Mouse (Mus musculus) thymus, adult 2 months (tissue): Measurements from ENCODE around the gene Resp18. TPM values are rescaled to one million over a fixed set of nuclear protein-coding genes. Genes with fewer than 3 reads are reported as not detected.

Experiments
- DNase-seq: peaks from one replicate; pipeline ENCODE4 v3.0.0; 2021
- H3K27ac ChIP-seq: fragments of 200-500 bp; 2 replicates; pipeline ENCODE4 v1.5.1; 2012; ENCODE audit warnings: low read length, control low read depth; ENCODE audit not compliant: control insufficient read depth, insufficient read depth
- H3K27me3 ChIP-seq: fragments of 200-500 bp; 2 replicates; pipeline ENCODE4 v1.6.1; 2012; ENCODE audit warnings: mild to moderate bottlenecking, low read length, moderate library complexity, mixed read lengths; ENCODE audit not compliant: control insufficient read depth, insufficient read depth
- H3K36me3 ChIP-seq: fragments of 200-500 bp; 2 replicates; pipeline ENCODE4 v1.6.1; 2012; ENCODE audit warnings: mild to moderate bottlenecking, low read length, moderate library complexity; ENCODE audit not compliant: control insufficient read depth, insufficient read depth
- H3K4me1 ChIP-seq: fragments of 200-500 bp; replicated peaks from 2 replicates; pipeline ENCODE4 v1.6.1; 2012; ENCODE audit warnings: low read length; ENCODE audit not compliant: control insufficient read depth, insufficient read depth
- H3K4me3 ChIP-seq: fragments of 200-500 bp; 2 replicates; pipeline ENCODE4 v1.5.1; 2012; ENCODE audit warnings: mild to moderate bottlenecking, low read length, control low read depth, moderate library complexity; ENCODE audit not compliant: control insufficient read depth, insufficient read depth
- CTCF ChIP-seq: fragments of 200-500 bp; IDR thresholded peaks from 2 replicates; pipeline ENCODE4 v1.5.1; 2012; ENCODE audit warnings: mild to moderate bottlenecking, control low read depth, low read length, moderate library complexity, borderline replicate concordance; ENCODE audit not compliant: control insufficient read depth, poor library complexity, insufficient read depth; ENCODE audit errors: extremely low read depth
- POLR2A ChIP-seq: fragments of 200-500 bp; IDR thresholded peaks from 2 replicates; pipeline ENCODE4 v1.6.1; 2012; ENCODE audit warnings: mild to moderate bottlenecking, low read length, control low read depth, moderate library complexity; ENCODE audit not compliant: control insufficient read depth, poor library complexity, insufficient read depth; ENCODE audit errors: extremely low read depth
- WGBS: fragments of 180-500 bp; shearing (Covaris S2); methylation state at CpG from one replicate; pipeline ENCODE4 v1.1.7; 2018; 5-methylcytosine and 5-hydroxymethylcytosine counted together
- polyA plus RNA-seq: library from polyadenylated mRNA; depleted of rRNA; stranded (reverse); fragments of >200 nt; gene quantifications from 2 replicates; pipeline ENCODE4 v1.2.3, GENCODE M21; 2012; rRNA removed

Gene Resp18
- polyA plus RNA-seq, result 5.6 and 9.0 TPM in 2 replicates

DNA sequence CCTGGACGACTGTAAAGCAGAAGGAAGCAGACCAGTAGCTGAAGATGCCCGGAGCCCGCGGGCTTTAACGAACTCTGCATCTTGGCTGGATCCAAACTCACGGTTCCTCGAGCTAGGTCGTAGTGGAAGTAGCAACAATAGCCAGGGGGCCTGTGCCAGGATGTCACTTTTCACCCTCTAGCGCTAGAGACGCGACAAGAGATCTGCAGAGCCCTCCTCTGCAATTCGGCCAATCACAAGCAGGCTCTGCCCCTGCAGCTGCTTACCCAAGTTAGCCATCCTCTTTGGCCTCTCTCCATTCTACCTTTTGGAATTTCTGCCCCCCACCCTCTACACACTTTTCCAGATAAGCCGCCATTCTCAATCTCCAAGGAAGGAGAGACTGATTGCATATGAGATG lies at the start of gene Resp18:
Gene Resp18 (minus strand): TSS at position 188 of the 400 bp plus-strand sequence.
- TF ChIP-seq POLR2A (no peak), CTCF (no peak)
- no peaks in the 10 kb centered on the region for H3K4me1 ChIP-seq
- DNase-seq, result no peak
- no peaks in the 10 kb centered on the region for H3K27me3 ChIP-seq
- 11% methylated on average over 13 of the region's 13 CpGs for WGBS
- H3K36me3 ChIP-seq, result no peaks in the 10 kb centered on the region
- no peak within 1 kb of the TSS for H3K4me3 ChIP-seq
- H3K27ac ChIP-seq, result no peak within 1 kb of the TSS

DNA sequence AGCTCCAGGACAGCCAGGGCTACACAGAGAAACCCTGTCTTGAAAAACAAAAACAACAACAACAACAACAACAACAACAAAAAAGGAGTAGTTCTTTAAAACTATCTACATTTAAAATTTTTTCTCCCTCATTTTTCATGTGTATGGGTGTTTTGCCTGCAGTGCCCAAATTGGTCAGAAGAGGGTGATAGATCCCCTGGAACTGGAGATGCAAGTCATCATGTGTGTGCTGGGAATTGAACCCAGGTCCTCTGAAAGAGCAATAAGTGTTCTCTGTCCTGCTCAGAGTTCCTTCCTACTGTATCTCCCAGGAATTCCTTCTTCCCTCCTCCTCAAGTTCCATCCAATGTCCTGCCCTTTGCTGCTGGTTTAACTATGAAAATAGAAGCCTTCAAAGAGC lies 49.2 kb upstream of the Resp18 start:
- Histone ChIP-seq H3K4me1 (no peaks in the 10 kb centered on the region), H3K4me3 (no peak overlapping the region), H3K27me3 (no peaks in the 10 kb centered on the region), H3K27ac (no peak overlapping the region), H3K36me3 (no peaks in the 10 kb centered on the region)
- DNase-seq, result no peak
- TF ChIP-seq CTCF (no peak), POLR2A (no peak)

DNA sequence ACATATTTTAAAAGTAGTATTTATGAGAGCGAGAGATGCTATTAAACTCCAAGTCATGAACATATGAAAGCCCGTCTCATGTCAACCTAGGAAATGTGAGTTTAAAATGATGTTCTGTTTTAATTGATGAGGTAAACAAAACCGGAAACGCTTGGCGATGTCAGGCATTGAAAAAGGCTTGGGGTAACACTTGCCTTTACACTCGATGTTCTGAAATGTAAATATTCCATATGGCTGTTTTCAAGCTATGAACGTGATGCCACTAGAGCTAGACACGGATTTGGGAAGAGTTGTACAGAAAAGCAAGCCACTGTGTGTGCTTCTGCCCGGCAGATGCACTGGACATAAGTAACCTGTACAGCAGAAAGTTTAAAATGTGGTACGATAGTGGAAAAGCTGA lies 41.0 kb upstream of the Resp18 start:
- Histone ChIP-seq H3K4me1 (peaks cover 8% of the 10 kb centered on the region), H3K4me3 (no peak overlapping the region), H3K36me3 (no peaks in the 10 kb centered on the region), H3K27ac (no peak overlapping the region), H3K27me3 (no peaks in the 10 kb centered on the region)
- WGBS, result 94% methylated on average over 10 of the region's 10 CpGs
- TF ChIP-seq CTCF (no peak), POLR2A (no peak)
- DNase-seq, result no peak

DNA sequence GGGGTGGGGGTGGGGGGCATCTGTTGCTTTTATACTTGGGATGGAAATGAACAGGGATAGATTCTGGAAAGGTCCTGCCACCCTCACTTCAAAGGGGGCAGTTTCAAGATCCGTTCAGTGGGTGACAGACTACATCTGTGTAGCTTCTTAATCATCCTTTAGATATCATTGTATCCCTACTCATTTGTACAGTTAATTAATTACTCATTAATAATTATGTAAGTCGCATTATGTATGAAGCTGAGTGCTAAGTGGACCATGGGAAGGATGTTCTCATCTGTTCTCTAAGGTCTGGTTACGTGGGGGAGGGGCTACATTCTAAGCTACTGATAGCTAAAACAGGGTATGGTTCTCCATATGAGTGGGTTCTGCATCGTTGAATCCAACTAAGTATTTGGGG lies 40.5 kb upstream of the Resp18 start:
- Histone ChIP-seq H3K27me3 (no peaks in the 10 kb centered on the region), H3K27ac (no peak overlapping the region), H3K4me3 (no peak overlapping the region), H3K4me1 (peaks cover 8% of the 10 kb centered on the region), H3K36me3 (no peaks in the 10 kb centered on the region)
- TF ChIP-seq CTCF, result no peak
- no peak for TF ChIP-seq POLR2A
- 97% methylated on average over 4 of the region's 4 CpGs for WGBS
- no peak for DNase-seq

DNA sequence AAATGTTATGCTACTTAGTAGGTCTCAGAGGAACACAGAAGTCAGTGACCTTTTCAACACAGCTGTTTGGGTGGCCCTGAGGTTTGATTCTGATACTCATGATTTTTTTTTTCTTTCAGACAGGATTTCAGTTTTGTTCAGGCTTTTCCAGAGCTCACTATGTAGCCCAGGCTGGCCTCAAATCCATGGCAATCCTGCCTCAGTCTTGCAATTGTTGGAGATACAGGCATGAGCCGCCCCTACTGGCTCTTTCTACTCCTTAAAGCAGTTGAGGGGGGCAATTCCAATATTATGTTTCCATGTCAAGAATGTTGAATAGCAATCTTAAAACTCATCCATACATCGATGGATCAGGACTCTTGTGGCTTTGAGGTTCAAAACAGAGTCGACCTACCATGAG lies 40.1 kb upstream of the Resp18 start:
- DNase-seq, result peak; percentile 13
- Histone ChIP-seq H3K27ac (no peak overlapping the region), H3K4me3 (no peak overlapping the region), H3K27me3 (no peaks in the 10 kb centered on the region), H3K36me3 (no peaks in the 10 kb centered on the region), H3K4me1 (peaks cover 8% of the 10 kb centered on the region)
- WGBS, result 73% methylated on average over 3 of the region's 3 CpGs
- no peak for TF ChIP-seq CTCF
- TF ChIP-seq POLR2A, result no peak

DNA sequence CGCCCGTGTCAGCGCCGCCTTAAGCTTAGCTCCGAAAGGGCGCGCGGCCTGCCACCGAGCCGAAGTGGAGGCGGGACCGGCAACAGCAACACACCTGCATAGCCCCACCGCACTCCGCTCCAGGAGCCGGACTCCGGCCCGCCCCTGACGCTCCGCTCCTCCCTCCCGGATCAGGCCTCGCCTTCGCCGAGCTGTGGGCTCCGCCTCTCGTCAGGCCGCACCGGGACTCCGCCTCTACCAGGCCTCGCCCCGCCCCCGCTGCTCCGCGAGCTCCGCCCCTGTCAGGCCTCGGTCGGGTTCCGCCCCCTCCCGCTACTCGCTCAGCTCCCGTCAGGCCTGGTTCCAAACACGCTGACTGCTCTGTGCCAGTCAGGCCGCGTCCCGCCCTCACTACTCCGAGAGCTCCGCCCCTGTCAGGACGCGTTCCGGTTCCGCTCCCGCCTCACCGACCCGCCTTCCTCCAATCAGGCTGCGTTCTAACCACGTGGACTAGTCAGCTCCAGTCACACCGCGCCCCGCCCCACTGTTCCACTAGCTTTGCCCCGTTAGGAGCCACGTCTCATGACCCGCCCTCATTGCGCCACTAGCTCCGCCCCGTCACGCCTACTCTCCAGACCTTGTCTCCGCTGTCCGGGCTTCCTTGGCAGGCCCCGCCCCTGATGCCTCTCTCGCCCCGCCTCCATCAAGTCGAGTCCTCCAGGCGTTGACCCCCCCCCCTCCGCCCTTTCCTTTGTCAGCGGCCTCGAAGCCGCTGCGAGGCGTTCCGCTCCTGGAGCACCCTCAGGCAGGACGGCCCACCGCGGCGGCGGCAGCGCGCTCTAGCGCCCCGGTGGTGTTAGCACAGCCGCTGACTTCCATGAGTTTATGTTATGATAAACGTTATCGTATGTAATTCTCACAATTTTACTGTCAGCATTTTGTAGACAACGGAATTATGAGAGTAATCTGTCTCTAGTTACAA lies 39.3 kb upstream of the Resp18 start, which contains the start of gene Dnpep:
Gene Dnpep (minus strand): TSS at position 750 of the 961 bp plus-strand sequence.
- TF ChIP-seq CTCF (peak; percentile 93), POLR2A (peak; percentile 64; the same call in 1 of the 2 replicates)
- under 1% methylated on average over 91 of the region's 92 CpGs for WGBS
- Histone ChIP-seq H3K36me3 (no peaks in the 10 kb centered on the region), H3K27ac (peak within 1 kb of the TSS; percentile 69), H3K4me3 (peak within 1 kb of the TSS; percentile 68), H3K27me3 (no peaks in the 10 kb centered on the region), H3K4me1 (peaks cover 8% of the 10 kb centered on the region)
- DNase-seq, result peak; percentile 100

DNA sequence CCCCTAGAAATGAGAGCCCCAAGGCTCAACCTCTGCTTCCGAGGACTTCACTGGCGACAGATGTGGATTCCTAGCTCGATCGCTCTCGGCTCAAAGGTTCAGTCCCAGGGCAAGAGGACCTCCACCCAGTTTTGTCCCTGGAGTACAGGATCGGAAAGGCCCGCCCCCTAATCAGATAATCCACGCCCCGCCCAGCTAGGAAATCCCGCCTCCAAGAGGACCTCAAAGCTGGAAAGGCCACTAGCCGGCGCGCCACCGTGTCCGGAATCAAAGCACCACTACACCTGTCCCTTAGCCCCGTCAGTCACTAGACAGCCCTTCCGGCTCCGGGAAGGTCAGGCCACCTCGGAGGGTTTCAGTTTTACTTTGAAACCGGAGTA lies 38.6 kb upstream of the Resp18 start:
- DNase-seq, result no peak
- Histone ChIP-seq H3K27ac (peak overlapping the region; percentile 69), H3K27me3 (no peaks in the 10 kb centered on the region), H3K4me1 (peaks cover 8% of the 10 kb centered on the region), H3K4me3 (peak overlapping the region; percentile 68), H3K36me3 (no peaks in the 10 kb centered on the region; the same call in 1 of the 2 replicates)
- TF ChIP-seq CTCF (no peak), POLR2A (peak; percentile 30; the same call in 1 of the 2 replicates)
- WGBS, result under 1% methylated on average over 20 of the region's 20 CpGs
